Mouse (Mus musculus) midbrain, embryonic 15.5 days (tissue): ENCODE data around the gene Agpat3. TPM values are rescaled to one million over a fixed set of nuclear protein-coding genes. Genes with fewer than 3 reads are reported as not detected.
A peak's percentile ranks its signal among the peaks of the same experiment; 100 is the strongest.

Source experiments
- ATAC-seq: fragments of 200-750 bp; cut with Nextera tagmentation; replicated peaks from 2 replicates; pipeline ENCODE4 v1.8.0; 2017; ENCODE audit warnings: moderate TSS enrichment
- H3K27ac ChIP-seq: fragments of 300-500 bp; sonication (generic); 2 replicates; pipeline ENCODE4 v1.5.1; 2015; ENCODE audit warnings: mild to moderate bottlenecking, inconsistent platforms
- H3K27me3 ChIP-seq: fragments of 300-500 bp; sonication (generic); replicated peaks from 2 replicates; pipeline ENCODE4 v1.6.1; 2015; ENCODE audit warnings: inconsistent platforms
- H3K36me3 ChIP-seq: fragments of 300-500 bp; sonication (generic); replicated peaks from 2 replicates; pipeline ENCODE4 v1.6.1; 2015; ENCODE audit warnings: inconsistent platforms
- H3K4me1 ChIP-seq: fragments of 300-500 bp; sonication (generic); 2 replicates; pipeline ENCODE4 v1.6.1; 2015; ENCODE audit warnings: inconsistent platforms
- H3K4me2 ChIP-seq: fragments of 300-500 bp; sonication (generic); 2 replicates; pipeline ENCODE4 v1.6.1; 2015; ENCODE audit warnings: inconsistent platforms, mild to moderate bottlenecking, moderate library complexity
- H3K4me3 ChIP-seq: fragments of 300-500 bp; sonication (generic); 2 replicates; pipeline ENCODE4 v1.5.1; 2015; ENCODE audit warnings: mild to moderate bottlenecking, inconsistent platforms
- H3K9ac ChIP-seq: fragments of 300-500 bp; sonication (generic); 2 replicates; pipeline ENCODE4 v1.6.1; 2015; ENCODE audit warnings: mild to moderate bottlenecking, inconsistent platforms
- H3K9me3 ChIP-seq: fragments of 300-500 bp; sonication (generic); 2 replicates; pipeline ENCODE4 v1.6.1; 2016; ENCODE audit warnings: inconsistent platforms
- WGBS: fragments of 180-500 bp; shearing (Covaris S2); methylation state at CpG from one replicate; pipeline ENCODE4 v1.1.7; 2015; ENCODE audit warnings: mixed read lengths; 5-methylcytosine and 5-hydroxymethylcytosine counted together
- polyA plus RNA-seq: library from polyadenylated mRNA; unstranded; fragments of >200 nt; fragmentation: Nextera tagmentation; extraction: Ambion mirVana; gene quantifications from 2 replicates; pipeline ENCODE4 v1.2.1, GENCODE M21; 2015

Agpat3 gene
- polyA plus RNA-seq, 1 experiment from 2014 or later = 73.4 TPM

DNA sequence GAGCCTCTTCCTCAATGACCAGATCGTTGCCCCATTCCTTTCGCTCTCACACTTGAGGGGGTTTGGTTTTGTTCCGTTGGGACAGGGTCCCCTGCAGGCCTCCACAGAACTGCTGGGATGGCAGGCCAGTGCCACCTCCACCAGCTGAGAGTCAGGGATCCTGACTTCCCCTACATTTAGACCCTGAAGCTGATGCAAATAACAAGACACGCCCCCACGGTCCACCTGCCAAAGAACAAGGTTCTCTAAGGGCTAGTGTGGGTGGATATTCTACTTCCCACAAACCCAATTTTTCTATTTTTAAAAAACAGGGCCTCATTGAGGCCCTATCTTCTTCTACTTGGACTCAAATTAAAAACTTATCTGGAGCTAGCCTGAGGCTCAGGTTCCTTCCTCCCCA is 5.5 kb upstream of the Agpat3 start:
- no peaks in the 10 kb centered on the region for H3K9me3 ChIP-seq
- no peak overlapping the region for H3K9ac ChIP-seq
- H3K27ac ChIP-seq = no peak overlapping the region
- no peak for ATAC-seq
- H3K27me3 ChIP-seq = no peaks in the 10 kb centered on the region
- H3K4me3 ChIP-seq = no peak overlapping the region
- H3K36me3 ChIP-seq = no peaks in the 10 kb centered on the region
- 86% methylated on average over 5 of the region's 5 CpGs for WGBS
- H3K4me1 ChIP-seq = peaks cover 2% of the 10 kb centered on the region; the same call in 1 of the 2 replicates
- H3K4me2 ChIP-seq = no peak overlapping the region

DNA sequence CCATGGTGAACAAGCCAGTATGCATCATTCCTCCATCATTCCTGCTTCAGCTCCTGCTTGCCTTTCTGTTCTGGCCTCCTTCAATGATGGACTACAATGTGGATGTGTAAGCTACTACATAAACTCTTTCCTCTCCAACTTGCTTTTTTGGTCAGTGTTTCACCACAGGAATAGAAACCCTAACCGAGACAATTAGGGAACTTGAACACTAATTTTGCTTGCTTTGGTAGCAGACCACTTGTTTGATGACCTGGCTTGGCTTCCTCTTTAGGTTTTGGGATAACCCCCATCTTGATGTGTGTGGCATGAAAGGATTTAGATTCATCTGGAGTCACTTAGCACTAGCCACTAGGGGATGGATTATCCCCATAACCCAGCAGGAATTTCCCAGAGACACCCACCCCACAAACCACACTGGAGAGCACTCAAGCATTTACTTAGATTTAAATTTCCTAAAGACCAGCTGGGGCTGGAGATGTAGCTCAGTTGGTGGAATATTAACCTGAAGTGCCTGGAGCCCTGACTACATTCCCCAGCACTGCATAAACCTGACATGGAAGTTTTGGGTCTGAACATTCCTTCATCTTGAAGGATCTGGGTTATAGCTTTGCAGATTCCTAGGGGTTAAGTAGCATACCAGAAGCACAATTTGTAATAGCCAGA is 3.8 kb upstream of the Agpat3 start:
- H3K4me3 ChIP-seq = no peak overlapping the region
- H3K4me2 ChIP-seq = no peak overlapping the region
- no peak overlapping the region for H3K27ac ChIP-seq
- peaks cover 10% of the 10 kb centered on the region for H3K4me1 ChIP-seq
- no peak for ATAC-seq
- H3K9me3 ChIP-seq = no peaks in the 10 kb centered on the region
- no peak overlapping the region for H3K9ac ChIP-seq
- H3K36me3 ChIP-seq = no peaks in the 10 kb centered on the region
- H3K27me3 ChIP-seq = no peaks in the 10 kb centered on the region
- WGBS = 81% methylated on average over 1 of the region's 1 CpGs

DNA sequence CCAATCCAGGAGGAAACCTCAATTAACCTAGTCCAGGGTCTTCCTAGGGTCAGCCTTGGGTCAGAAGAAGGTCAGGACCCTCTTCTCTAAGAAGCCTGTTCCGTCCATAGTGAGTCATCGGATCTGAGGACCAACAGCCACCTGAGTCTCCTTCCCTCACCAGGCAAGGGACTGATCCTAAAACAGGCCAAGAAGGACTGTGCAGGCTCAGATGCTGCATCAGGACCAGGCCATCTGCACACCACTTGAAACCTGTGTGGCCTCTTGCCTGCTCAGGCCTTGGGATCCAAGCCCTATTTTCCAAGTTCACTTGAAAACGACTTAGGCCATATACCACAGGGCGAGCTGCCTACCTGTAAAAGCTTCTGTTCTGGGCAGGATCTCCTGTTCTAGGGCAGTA is 907 bp upstream of the Agpat3 start:
- Histone ChIP-seq H3K9ac (no peak overlapping the region), H3K9me3 (no peaks in the 10 kb centered on the region), H3K4me2 (peak overlapping the region; percentile 81; the same call in 1 of the 2 replicates), H3K4me1 (peaks cover 30% of the 10 kb centered on the region), H3K27me3 (no peaks in the 10 kb centered on the region), H3K27ac (no peak overlapping the region), H3K36me3 (no peaks in the 10 kb centered on the region), H3K4me3 (no peak overlapping the region)
- 75% methylated on average over 4 of the region's 4 CpGs for WGBS
- ATAC-seq = no peak

DNA sequence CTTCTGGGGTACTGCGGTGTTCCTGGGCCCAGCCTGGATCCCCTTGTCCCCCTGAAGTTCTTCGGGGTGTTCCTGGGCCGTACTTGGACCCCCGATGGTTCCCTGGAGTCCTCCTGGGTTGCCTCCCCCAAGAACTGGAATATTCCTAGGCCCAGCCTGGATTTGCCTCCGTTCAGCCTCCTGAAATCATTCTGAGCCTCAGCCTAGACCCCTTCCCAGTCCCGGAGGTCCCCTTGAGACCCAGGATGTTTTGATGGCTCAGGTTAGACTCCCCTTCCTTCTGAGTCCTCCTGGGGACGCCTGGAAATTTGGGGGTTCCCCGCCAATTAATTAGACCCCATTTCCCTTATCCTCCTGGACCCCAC is 359 bp upstream of the Agpat3 start:
- Histone ChIP-seq H3K4me1 (peaks cover 30% of the 10 kb centered on the region), H3K9ac (peak overlapping the region; percentile 91), H3K9me3 (no peaks in the 10 kb centered on the region), H3K4me2 (peak overlapping the region; percentile 81), H3K27me3 (no peaks in the 10 kb centered on the region), H3K4me3 (peak overlapping the region; percentile 70), H3K27ac (peak overlapping the region; percentile 80), H3K36me3 (no peaks in the 10 kb centered on the region)
- 21% methylated on average over 8 of the region's 8 CpGs for WGBS
- ATAC-seq = peak; percentile 57

DNA sequence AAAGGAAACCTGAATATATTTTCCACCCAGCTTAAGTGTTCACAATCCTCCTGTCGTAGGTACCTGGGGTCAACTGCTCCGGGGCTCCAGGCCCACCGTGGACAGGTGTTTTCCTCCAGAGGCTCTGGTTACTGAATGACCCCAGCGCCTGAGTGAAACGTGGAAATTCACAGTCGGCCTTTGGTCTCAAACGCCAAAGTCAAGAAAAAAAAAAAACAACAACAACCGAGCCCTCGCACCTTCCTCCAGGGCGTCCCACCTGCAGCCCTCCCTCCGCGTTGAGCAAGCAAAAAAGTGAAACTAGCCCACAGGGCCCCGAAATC is 764 bp downstream of the Agpat3 start:
- WGBS = 2% methylated on average over 13 of the region's 13 CpGs
- Histone ChIP-seq H3K27me3 (no peaks in the 10 kb centered on the region), H3K36me3 (no peaks in the 10 kb centered on the region), H3K27ac (peak overlapping the region; percentile 80), H3K4me3 (peak overlapping the region; percentile 70), H3K4me1 (peaks cover 30% of the 10 kb centered on the region), H3K9me3 (no peaks in the 10 kb centered on the region), H3K9ac (peak overlapping the region; percentile 91), H3K4me2 (peak overlapping the region; percentile 81)
- ATAC-seq = no peak; the same call in 1 of the 2 replicates

DNA sequence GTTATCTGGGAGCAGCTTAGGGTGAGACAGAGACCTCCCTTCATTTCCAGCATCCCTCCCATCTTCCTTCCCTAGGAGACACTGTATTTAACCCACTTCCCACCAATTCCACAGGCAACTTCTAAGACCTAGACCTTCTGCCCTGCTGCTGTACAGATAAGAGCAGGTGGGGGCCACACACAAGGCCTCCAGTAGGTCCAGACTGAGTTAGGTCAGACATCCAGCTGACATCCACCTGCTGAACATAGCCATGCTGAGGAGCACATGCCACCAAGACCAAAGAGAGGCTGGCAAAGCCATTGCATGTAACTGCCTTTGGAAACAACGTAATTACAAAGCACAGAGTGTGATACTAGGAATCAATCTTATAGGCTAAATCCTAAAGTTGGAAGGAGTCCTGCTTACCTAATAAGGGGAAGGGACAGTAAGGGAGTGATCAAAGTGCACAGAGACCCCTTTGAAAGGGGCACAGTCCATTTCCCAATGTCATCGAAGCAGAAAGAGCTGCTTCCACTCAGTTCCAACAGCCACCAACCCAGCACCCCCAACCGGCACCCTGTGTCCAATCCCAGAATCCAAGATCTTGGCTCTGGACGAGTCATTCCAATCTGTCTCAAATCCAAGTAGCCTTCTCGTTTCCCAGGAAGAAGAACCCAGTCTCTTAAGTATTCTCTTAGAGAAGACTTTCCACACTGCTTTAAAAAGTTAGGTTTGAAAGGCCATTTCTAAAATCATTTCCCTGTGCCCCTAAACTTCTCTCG is 1.3 kb downstream of the Agpat3 start:
- peak overlapping the region; percentile 70 for H3K4me3 ChIP-seq
- H3K4me1 ChIP-seq = peaks cover 30% of the 10 kb centered on the region
- no peaks in the 10 kb centered on the region for H3K27me3 ChIP-seq
- no peaks in the 10 kb centered on the region for H3K36me3 ChIP-seq
- H3K4me2 ChIP-seq = peak overlapping the region; percentile 81
- peak overlapping the region; percentile 80; the same call in 1 of the 2 replicates for H3K27ac ChIP-seq
- ATAC-seq = no peak
- 30% methylated on average over 6 of the region's 6 CpGs for WGBS
- peak overlapping the region; percentile 91 for H3K9ac ChIP-seq
- no peaks in the 10 kb centered on the region for H3K9me3 ChIP-seq

DNA sequence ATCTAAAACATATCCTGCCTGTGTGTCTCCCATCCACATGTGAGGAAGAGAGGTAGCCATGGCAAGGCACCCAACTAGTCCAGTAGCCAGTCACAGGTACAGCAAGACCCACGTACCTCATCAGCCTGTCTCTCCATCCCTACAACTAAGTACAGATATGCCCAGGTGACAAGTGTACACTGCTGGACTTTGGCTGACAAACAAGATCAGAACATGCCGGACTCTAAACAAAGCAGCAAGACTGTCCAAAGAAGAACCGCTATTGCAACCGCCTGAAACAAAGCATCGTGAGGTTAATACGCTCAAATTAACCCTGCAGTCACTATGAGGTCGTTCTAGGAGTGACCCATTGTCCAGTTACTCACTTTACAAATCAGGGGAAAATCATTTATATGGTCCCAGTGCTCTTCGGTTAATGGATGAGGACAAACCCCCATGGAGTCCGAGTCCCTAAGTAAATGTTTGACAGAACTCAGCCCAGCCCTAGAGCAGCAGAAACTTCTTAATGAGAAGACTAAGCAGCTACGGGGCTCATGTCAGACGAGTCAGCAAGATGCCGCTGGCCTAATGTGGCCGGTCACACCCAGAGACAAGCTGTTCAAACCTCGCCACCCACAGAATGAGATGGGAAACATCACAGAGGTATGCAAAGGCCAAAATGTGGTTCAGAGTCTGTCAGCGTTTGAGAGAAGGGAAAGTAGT is 2.7 kb downstream of the Agpat3 start:
- Histone ChIP-seq H3K4me3 (no peak overlapping the region), H3K36me3 (no peaks in the 10 kb centered on the region), H3K9ac (no peak overlapping the region), H3K4me1 (peaks cover 30% of the 10 kb centered on the region), H3K4me2 (0 out of 2 replicates have a peak overlapping the region, but pooled peaks have one; percentile 81), H3K27ac (no peak overlapping the region), H3K27me3 (no peaks in the 10 kb centered on the region), H3K9me3 (no peaks in the 10 kb centered on the region)
- 81% methylated on average over 15 of the region's 15 CpGs for WGBS
- no peak for ATAC-seq

DNA sequence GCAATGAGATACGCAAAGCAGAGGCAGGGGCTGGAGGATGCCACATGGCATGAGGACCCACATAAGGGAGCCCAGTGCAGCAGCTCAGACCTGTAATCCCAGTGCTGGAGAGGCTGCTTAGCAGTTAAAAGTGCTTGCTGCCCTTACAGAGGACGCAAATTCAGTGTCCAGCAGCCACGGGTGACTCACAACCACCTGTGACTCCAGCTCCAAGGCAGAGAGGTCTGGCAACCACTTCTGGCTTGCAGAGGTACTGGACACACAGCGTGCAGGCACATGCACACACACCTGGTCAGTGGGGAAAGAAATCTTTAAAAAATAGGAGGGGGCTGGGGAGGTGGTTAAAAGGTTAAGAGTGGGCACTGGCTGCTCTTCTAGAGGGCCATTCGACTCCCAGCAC is 4.1 kb downstream of the Agpat3 start:
- H3K4me3 ChIP-seq = no peak overlapping the region

DNA sequence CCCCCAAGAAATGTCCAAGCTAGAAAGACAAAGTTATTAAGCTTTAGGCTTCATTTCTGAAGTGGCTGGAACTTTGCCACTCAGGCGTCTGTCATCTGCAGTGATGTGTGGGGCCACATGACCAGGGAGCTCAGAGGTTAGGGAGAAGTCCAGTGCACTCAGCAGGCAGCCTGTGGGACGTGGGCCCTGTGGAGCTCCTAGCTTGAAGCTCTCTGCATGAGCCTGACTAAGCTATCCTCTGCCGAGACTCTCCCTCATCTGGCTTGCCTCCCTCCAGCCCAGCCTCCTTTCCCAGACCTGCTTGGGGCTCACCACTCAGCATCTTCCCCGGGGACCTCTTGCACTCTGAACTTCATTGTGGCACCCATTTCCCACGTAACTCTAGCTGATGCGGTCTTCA is 4.8 kb downstream of the Agpat3 start:
- no peak overlapping the region for H3K9ac ChIP-seq
- ATAC-seq = no peak
- no peak overlapping the region for H3K4me2 ChIP-seq
- H3K9me3 ChIP-seq = no peaks in the 10 kb centered on the region
- H3K4me3 ChIP-seq = no peak overlapping the region
- H3K27me3 ChIP-seq = no peaks in the 10 kb centered on the region
- 70% methylated on average over 6 of the region's 6 CpGs for WGBS
- peaks cover 25% of the 10 kb centered on the region for H3K4me1 ChIP-seq
- H3K36me3 ChIP-seq = no peaks in the 10 kb centered on the region
- H3K27ac ChIP-seq = no peak overlapping the region

More for the DNA sequence above, 4.1 kb downstream of the Agpat3 start:
- no peaks in the 10 kb centered on the region for H3K27me3 ChIP-seq
- no peak overlapping the region for H3K27ac ChIP-seq
- no peak for ATAC-seq
- no peaks in the 10 kb centered on the region for H3K9me3 ChIP-seq
- peaks cover 30% of the 10 kb centered on the region for H3K4me1 ChIP-seq
- no peaks in the 10 kb centered on the region for H3K36me3 ChIP-seq
- WGBS = 94% methylated on average over 5 of the region's 5 CpGs
- no peak overlapping the region for H3K9ac ChIP-seq
- no peak overlapping the region for H3K4me2 ChIP-seq

DNA sequence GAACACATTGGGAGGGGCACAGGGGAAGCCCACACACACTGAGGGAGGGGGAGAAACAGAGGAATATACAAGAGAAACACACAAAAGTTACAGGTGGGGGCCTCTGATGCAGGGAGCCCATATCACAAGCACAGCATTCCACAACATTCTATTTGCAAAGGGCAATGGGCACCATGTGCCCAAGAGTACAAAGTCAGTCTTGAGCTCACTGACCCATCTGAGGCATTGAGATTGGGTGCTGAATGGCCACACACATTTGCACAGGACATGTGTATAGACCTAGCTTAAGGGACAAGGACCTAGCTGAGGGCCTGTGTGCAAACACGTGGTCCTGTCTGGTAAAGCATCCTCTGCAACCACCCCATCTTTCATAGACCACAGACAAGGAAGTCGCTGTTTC is 6.8 kb downstream of the Agpat3 start:
- Histone ChIP-seq H3K4me3 (no peak overlapping the region), H3K36me3 (no peaks in the 10 kb centered on the region), H3K4me1 (peaks cover 14% of the 10 kb centered on the region), H3K27me3 (no peaks in the 10 kb centered on the region), H3K27ac (no peak overlapping the region), H3K9me3 (no peaks in the 10 kb centered on the region), H3K9ac (no peak overlapping the region), H3K4me2 (no peak overlapping the region)
- 95% methylated on average over 2 of the region's 2 CpGs for WGBS
- no peak for ATAC-seq

DNA sequence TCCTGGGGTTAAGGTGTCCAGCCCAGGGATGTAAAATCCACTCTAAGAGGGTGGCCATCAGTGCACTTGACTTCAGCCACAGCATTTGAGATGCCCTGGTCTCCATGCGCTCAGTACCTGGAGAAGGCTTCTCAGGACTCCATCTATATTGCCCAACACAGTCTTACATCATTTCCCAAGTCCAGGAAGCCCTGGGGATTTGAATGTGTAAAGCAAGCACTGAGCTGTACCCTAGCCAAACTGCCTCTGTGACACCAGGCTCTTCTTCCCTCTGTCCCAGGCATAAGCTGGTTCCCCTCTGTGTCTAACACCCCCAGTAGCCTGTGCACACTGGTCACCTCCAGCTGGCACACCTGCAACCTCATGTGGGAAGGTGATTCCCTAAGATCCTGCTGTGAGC is 10.2 kb downstream of the Agpat3 start:
- H3K36me3 ChIP-seq = no peaks in the 10 kb centered on the region
- no peaks in the 10 kb centered on the region for H3K9me3 ChIP-seq
- no peaks in the 10 kb centered on the region for H3K27me3 ChIP-seq
- ATAC-seq = no peak
- H3K4me1 ChIP-seq = no peaks in the 10 kb centered on the region
- no peak overlapping the region for H3K9ac ChIP-seq
- WGBS = 92% methylated on average over 1 of the region's 1 CpGs
- H3K27ac ChIP-seq = no peak overlapping the region
- H3K4me2 ChIP-seq = no peak overlapping the region
- no peak overlapping the region for H3K4me3 ChIP-seq

DNA sequence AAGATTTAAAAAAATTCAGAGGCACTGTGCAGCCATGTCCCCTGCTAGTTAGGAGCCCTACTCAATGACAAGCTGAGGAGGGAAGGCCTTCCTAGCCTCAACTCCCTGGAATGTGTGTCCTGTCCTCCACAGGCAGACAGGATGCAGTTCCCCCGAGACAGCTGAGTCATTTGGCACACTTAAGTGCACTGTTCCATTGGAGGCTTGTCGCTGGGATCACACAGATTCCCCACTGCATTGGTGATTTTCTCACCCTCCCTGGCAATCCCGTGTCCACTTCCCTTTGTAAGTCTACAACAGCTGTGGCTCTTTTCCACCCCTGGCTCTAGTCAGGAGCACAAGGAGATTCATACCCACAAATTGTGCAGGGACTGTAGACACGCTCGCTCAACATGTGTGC is 14.1 kb downstream of the Agpat3 start:
- H3K27ac ChIP-seq = no peak overlapping the region
- H3K36me3 ChIP-seq = no peaks in the 10 kb centered on the region
- no peaks in the 10 kb centered on the region for H3K4me1 ChIP-seq
- no peaks in the 10 kb centered on the region for H3K9me3 ChIP-seq
- WGBS = 82% methylated on average over 5 of the region's 5 CpGs
- H3K4me2 ChIP-seq = no peak overlapping the region
- no peak overlapping the region for H3K4me3 ChIP-seq
- no peak for ATAC-seq
- no peak overlapping the region for H3K9ac ChIP-seq
- no peaks in the 10 kb centered on the region for H3K27me3 ChIP-seq
